Mouse (Mus musculus): ENCODE data around the gene Hbp1.
A peak's percentile ranks its signal among the peaks of the same experiment; 100 is the strongest.

- TF ChIP-seq POLR2A (IDR thresholded peaks at IDR 0.05; ENCODE audit: insufficient read depth, low read depth, low read length) (peak; percentile 71), CTCF (IDR thresholded peaks at IDR 0.05) (no peak)
These were observed 310 bp upstream of the Hbp1 start for GRCm38 (mm10) chr12:31950659-31951031.

All from heart, adult 2 months (tissue).